ENCODE assay signal across 12 mouse cellular contexts in the genomic region with DNA sequence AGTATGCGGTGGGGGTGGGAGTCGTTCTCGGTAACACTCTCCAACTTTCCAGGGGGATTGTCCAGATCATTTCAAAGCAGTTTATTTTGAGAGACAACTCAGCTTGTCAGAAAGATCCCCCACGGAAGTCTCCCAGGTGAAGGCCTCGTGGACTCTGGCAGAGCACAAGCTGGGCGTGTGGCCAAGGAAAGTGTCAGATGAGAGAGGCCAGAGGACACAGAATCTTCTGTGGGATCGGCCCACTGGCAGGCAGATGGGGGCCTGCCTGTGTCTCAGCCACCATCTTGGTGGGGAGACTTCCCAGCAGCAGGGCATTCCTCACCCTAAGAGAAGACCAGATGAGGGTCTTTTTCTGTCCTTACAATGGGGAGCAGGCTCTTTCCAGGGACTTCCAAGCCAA.
DNase-seq lines count a peak whose midpoint lies in the region; ATAC-seq lines count a peak whose summit lies in the region.
"Had no signal": no experiment of that assay in that cellular context is flagged by ENCODE, and none has a peak within 500 bp of the region (broad histone marks: within the 10 kb centered on the region; RNA-seq: fewer than 3 reads in every experiment).

No protein-coding gene starts in this region.

- H3K4me2 ChIP-seq in kidney, embryonic 14.5 days (replicated peaks; ENCODE audit: low read depth, low read length): no peak overlapping the region
- H3K4me2 ChIP-seq: limb, embryonic 12.5 days; neural tube, embryonic 12.5 days had no signal

- H3K27ac ChIP-seq in kidney, embryonic 14.5 days (ENCODE audit: low read depth, low read length): no peak overlapping the region
- H3K27ac ChIP-seq: limb, embryonic 12.5 days; neural tube, embryonic 12.5 days had no signal

- H3K4me1 ChIP-seq in kidney, embryonic 14.5 days (ENCODE audit: control insufficient read depth, insufficient read depth, low read length): no peaks in the 10 kb centered on the region

- H3K36me3 ChIP-seq in kidney, embryonic 14.5 days (ENCODE audit: control insufficient read depth, insufficient read depth, low read length): no peaks in the 10 kb centered on the region
- H3K36me3 ChIP-seq: limb, embryonic 12.5 days had no signal

- H3K4me3 ChIP-seq in kidney, embryonic 14.5 days (ENCODE audit: low read length): no peak overlapping the region
- H3K4me3 ChIP-seq: limb, embryonic 12.5 days; neural tube, embryonic 12.5 days had no signal

- DNase-seq in kidney, adult 18-20 months: peak; percentile 68
- peak; percentile 63 for DNase-seq in adrenal gland, postnatal 25 days
- DNase-seq in gastrocnemius, adult 18-20 months (ENCODE audit: low spot score): peak; percentile 61
- DNase-seq in heart, postnatal 4 days: peak; percentile 51
- no peak for DNase-seq in right cerebral cortex, adult 18-20 months
- no peak for DNase-seq in layer of hippocampus, postnatal 14 days (ENCODE audit: low spot score in 2 of 2)
- no peak for DNase-seq in lung, postnatal 36 days
- DNase-seq: forebrain, postnatal 0 days; spleen, adult 18-20 months had no signal

- no peaks in the 10 kb centered on the region for H3K9me3 ChIP-seq in kidney, embryonic 14.5 days (ENCODE audit: control insufficient read depth, low read length)
- H3K9me3 ChIP-seq: limb, embryonic 12.5 days; neural tube, embryonic 12.5 days had no signal

- no peak for ATAC-seq in kidney, embryonic 14.5 days (ENCODE audit: low FRiP score, low TSS enrichment)
- ATAC-seq: forebrain, postnatal 0 days had no signal

- 73% methylated on average over 7 of the region's 7 CpGs for WGBS in kidney, embryonic 14.5 days

- no peak overlapping the region for H3K9ac ChIP-seq in kidney, embryonic 14.5 days (ENCODE audit: low read depth, low read length)
- H3K9ac ChIP-seq: forebrain, postnatal 0 days; limb, embryonic 12.5 days; neural tube, embryonic 12.5 days had no signal

- H3K27me3 ChIP-seq in kidney, embryonic 14.5 days (ENCODE audit: control insufficient read depth, insufficient read depth, low read length): no peaks in the 10 kb centered on the region
- H3K27me3 ChIP-seq: limb, embryonic 12.5 days; neural tube, embryonic 12.5 days had no signal

Comparison
In these comparisons a context has a peak if more than half of its experiments do, and no peak if none do; other contexts are left out.
1. DNase-seq: peak in kidney, adult 18-20 months (single experiment), adrenal gland, postnatal 25 days (single experiment), gastrocnemius, adult 18-20 months (single experiment) and heart, postnatal 4 days (single experiment); none in right cerebral cortex, adult 18-20 months (single experiment), layer of hippocampus, postnatal 14 days (0 of 2) and lung, postnatal 36 days (single experiment).